ENCODE assay signal across 8 mouse cellular contexts in genomic region chr12:106474501-106475165, GRCm38 (mm10).
DNase-seq lines count a peak whose midpoint lies in the region; ATAC-seq and TF ChIP-seq lines count a peak whose summit lies in the region.

No protein-coding gene starts in this region.

- H3K4me1 ChIP-seq in embryonic facial prominence, embryonic 14.5 days (ENCODE audit: control insufficient read depth, insufficient read depth, low read length), result no peaks in the 10 kb centered on the region
- H3K4me1 ChIP-seq in limb, embryonic 12.5 days (replicated peaks), result peaks cover 17% of the 10 kb centered on the region
- H3K4me1 ChIP-seq in cerebellum, adult 2 months (ENCODE audit: control insufficient read depth, insufficient read depth, low read length), result no peaks in the 10 kb centered on the region

- H3K4me3 ChIP-seq in embryonic facial prominence, embryonic 14.5 days (ENCODE audit: low read depth, low read length), result no peak overlapping the region
- no peak overlapping the region for H3K4me3 ChIP-seq in limb, embryonic 12.5 days (replicated peaks)
- H3K4me3 ChIP-seq in cerebellum, adult 2 months (replicated peaks; ENCODE audit: insufficient read depth, low read depth, low read length), result no peak overlapping the region

- peak overlapping the region; percentile 19 for H3K4me2 ChIP-seq in embryonic facial prominence, embryonic 14.5 days (ENCODE audit: low read depth, low read length)
- H3K4me2 ChIP-seq in limb, embryonic 12.5 days, result peak overlapping the region; percentile 36

- TF ChIP-seq CTCF in cerebellum, adult 2 months (IDR thresholded peaks at IDR 0.05; ENCODE audit: borderline replicate concordance, insufficient read depth, low read depth, low read length), result no peak

- H3K36me3 ChIP-seq in embryonic facial prominence, embryonic 14.5 days (ENCODE audit: control insufficient read depth, insufficient read depth, low read length), result no peaks in the 10 kb centered on the region
- H3K36me3 ChIP-seq in limb, embryonic 12.5 days, result no peaks in the 10 kb centered on the region

- DNase-seq in layer of hippocampus, adult 9-11 months, result peak; percentile 24
- no peak for DNase-seq in layer of hippocampus, adult 9-10 months (ENCODE audit: low spot score)
- no peak for DNase-seq in embryonic facial prominence, embryonic 14.5 days (ENCODE audit: low spot score)
- DNase-seq in right cerebral cortex, postnatal 25 days, result peak; percentile 40
- no peak for DNase-seq in adrenal gland, adult 2 months
- DNase-seq in cerebellum, adult 2 months, result no peak

- H3K27ac ChIP-seq in embryonic facial prominence, embryonic 14.5 days (replicated peaks; ENCODE audit: low read depth, low read length), result no peak overlapping the region
- H3K27ac ChIP-seq in limb, embryonic 12.5 days, result no peak overlapping the region
- no peak overlapping the region for H3K27ac ChIP-seq in cerebellum, adult 2 months (ENCODE audit: insufficient read depth, low read length)

- peak overlapping the region; percentile 17; the same call in 1 of the 2 replicates for H3K9ac ChIP-seq in embryonic facial prominence, embryonic 14.5 days (ENCODE audit: low read depth, low read length)
- no peak overlapping the region for H3K9ac ChIP-seq in limb, embryonic 12.5 days (replicated peaks)

- no peaks in the 10 kb centered on the region for H3K9me3 ChIP-seq in embryonic facial prominence, embryonic 14.5 days (ENCODE audit: control insufficient read depth, low read length)
- H3K9me3 ChIP-seq in limb, embryonic 12.5 days, result no peaks in the 10 kb centered on the region

- H3K27me3 ChIP-seq in embryonic facial prominence, embryonic 14.5 days (replicated peaks; ENCODE audit: control insufficient read depth, insufficient read depth, low read length), result peaks cover 36% of the 10 kb centered on the region
- H3K27me3 ChIP-seq in limb, embryonic 12.5 days, result peaks cover 57% of the 10 kb centered on the region
- no peaks in the 10 kb centered on the region; the same call in 1 of the 2 replicates for H3K27me3 ChIP-seq in cerebellum, adult 2 months (ENCODE audit: control insufficient read depth, insufficient read depth, low read length)

- WGBS in embryonic facial prominence, embryonic 14.5 days, result 11% methylated on average over 24 of the region's 24 CpGs
- WGBS in limb, embryonic 12.5 days, result 14% methylated on average over 24 of the region's 24 CpGs
- WGBS in cerebellum, adult 2 months, result 26% methylated on average over 24 of the region's 24 CpGs

- TF ChIP-seq POLR2A in cerebellum, adult 2 months (IDR thresholded peaks at IDR 0.05; ENCODE audit: borderline replicate concordance, insufficient read depth, low read length), result no peak

- ATAC-seq in embryonic facial prominence, embryonic 14.5 days (ENCODE audit: low read depth), result no peak
- ATAC-seq in limb, embryonic 12.5 days (ENCODE audit: insufficient number of reproducible peaks, insufficient read depth, low FRiP score, low TSS enrichment, low read depth), result no peak
- ATAC-seq in megakaryocyte progenitor cell, adult 5-6 weeks (replicated peaks; ENCODE audit: poor library complexity), result no peak

Comparison
In these comparisons a context has a peak if more than half of its experiments do, and no peak if none do; other contexts are left out.
1. DNase-seq: peak in layer of hippocampus, adult 9-11 months (single experiment) and right cerebral cortex, postnatal 25 days (single experiment); none in layer of hippocampus, adult 9-10 months (single experiment), embryonic facial prominence, embryonic 14.5 days (single experiment), adrenal gland, adult 2 months (single experiment) and cerebellum, adult 2 months (0 of 2).